Mouse (Mus musculus): ENCODE measurements around the gene Tusc2. TPM values are rescaled to one million over a fixed set of nuclear protein-coding genes. Genes with fewer than 3 reads are reported as not detected.
A peak's percentile ranks its signal among the peaks of the same experiment; 100 is the strongest.
"Not testable (repeated sequence)": the region's sequence is repeated elsewhere in the genome, so short reads cannot be mapped to it uniquely, and the experiment has no call there.

The Tusc2 gene
- polyA plus RNA-seq, 1 experiment from 2014 or later = 41.6 TPM

GRCm38 (mm10) chr9:107573774-107574173 lies 10.7 kb downstream of the Tusc2 start:
- H3K4me1 ChIP-seq (replicated peaks; ENCODE audit: control insufficient read depth, insufficient read depth, low read length) = peaks cover 13% of the 10 kb centered on the region
- not testable (repeated sequence) for H3K4me3 ChIP-seq (ENCODE audit: low read depth, low read length); ATAC-seq; H3K27ac ChIP-seq (ENCODE audit: low read depth, low read length); H3K9me3 ChIP-seq (ENCODE audit: control insufficient read depth); H3K27me3 ChIP-seq (replicated peaks; ENCODE audit: control insufficient read depth, insufficient read depth, low read length); H3K9ac ChIP-seq (ENCODE audit: low read depth, low read length); H3K4me2 ChIP-seq (replicated peaks; ENCODE audit: low read depth)
- TF ChIP-seq CTCF (IDR thresholded peaks at IDR 0.05; ENCODE audit: low read depth) = peak; percentile 42
- 81% methylated on average over 6 of the region's 6 CpGs for WGBS
- peaks cover 24% of the 10 kb centered on the region; the same call in 1 of the 2 replicates for H3K36me3 ChIP-seq (ENCODE audit: control insufficient read depth, insufficient read depth)

- Histone ChIP-seq H3K36me3 (ENCODE audit: control insufficient read depth, insufficient read depth) (peaks cover 24% of the 10 kb centered on the region; the same call in 1 of the 2 replicates), H3K4me2 (replicated peaks; ENCODE audit: low read depth) (peak overlapping the region; percentile 59; the same call in 1 of the 2 replicates), H3K9ac (ENCODE audit: low read depth, low read length) (no peak overlapping the region), H3K9me3 (ENCODE audit: control insufficient read depth) (no peaks in the 10 kb centered on the region), H3K4me1 (replicated peaks; ENCODE audit: control insufficient read depth, insufficient read depth, low read length) (peaks cover 11% of the 10 kb centered on the region), H3K27ac (ENCODE audit: low read depth, low read length) (peak overlapping the region; percentile 55), H3K4me3 (ENCODE audit: low read depth, low read length) (no peak overlapping the region), H3K27me3 (replicated peaks; ENCODE audit: control insufficient read depth, insufficient read depth, low read length) (no peaks in the 10 kb centered on the region)
- 43% methylated on average over 14 of the region's 14 CpGs for WGBS
- no peak for TF ChIP-seq CTCF (IDR thresholded peaks at IDR 0.05; ENCODE audit: low read depth)
- peak; percentile 77 for ATAC-seq
These were observed 12.7 kb downstream of the Tusc2 start for GRCm38 (mm10) chr9:107575579-107576356.

- TF ChIP-seq CTCF (IDR thresholded peaks at IDR 0.05; ENCODE audit: low read depth) = no peak
- ATAC-seq = peak; percentile 52
- Histone ChIP-seq H3K27ac (ENCODE audit: low read depth, low read length) (peak within 1 kb of the TSS; percentile 55), H3K4me3 (ENCODE audit: low read depth, low read length) (peak within 1 kb of the TSS; percentile 31), H3K4me2 (replicated peaks; ENCODE audit: low read depth) (peak within 1 kb of the TSS; percentile 59), H3K36me3 (ENCODE audit: control insufficient read depth, insufficient read depth) (peaks cover 19% of the 10 kb centered on the region; the same call in 1 of the 2 replicates), H3K9ac (ENCODE audit: low read depth, low read length) (peak within 1 kb of the TSS; percentile 8; the same call in 1 of the 2 replicates), H3K9me3 (ENCODE audit: control insufficient read depth) (no peaks in the 10 kb centered on the region), H3K27me3 (replicated peaks; ENCODE audit: control insufficient read depth, insufficient read depth, low read length) (no peaks in the 10 kb centered on the region), H3K4me1 (replicated peaks; ENCODE audit: control insufficient read depth, insufficient read depth, low read length) (peaks cover 9% of the 10 kb centered on the region)
- WGBS = 9% methylated on average over 16 of the region's 16 CpGs
These were observed 13.5 kb downstream of the Tusc2 start, which contains the start of gene Hyal1 for GRCm38 (mm10) chr9:107576357-107577107. TSS of gene Hyal1 (plus strand) at chr9:107576927.

- Histone ChIP-seq H3K36me3 (ENCODE audit: control insufficient read depth, insufficient read depth) (peaks cover 10% of the 10 kb centered on the region; the same call in 1 of the 2 replicates), H3K9me3 (ENCODE audit: control insufficient read depth) (no peaks in the 10 kb centered on the region), H3K27me3 (replicated peaks; ENCODE audit: control insufficient read depth, insufficient read depth, low read length) (no peaks in the 10 kb centered on the region), H3K27ac (ENCODE audit: low read depth, low read length) (no peak overlapping the region; the same call in 1 of the 2 replicates), H3K4me3 (ENCODE audit: low read depth, low read length) (no peak overlapping the region), H3K9ac (ENCODE audit: low read depth, low read length) (no peak overlapping the region), H3K4me2 (replicated peaks; ENCODE audit: low read depth) (no peak overlapping the region; the same call in 1 of the 2 replicates), H3K4me1 (replicated peaks; ENCODE audit: control insufficient read depth, insufficient read depth, low read length) (0 out of 2 replicates have a peak, but pooled peaks cover 5% of the 10 kb centered on the region)
- TF ChIP-seq CTCF (IDR thresholded peaks at IDR 0.05; ENCODE audit: low read depth) = no peak
- 90% methylated on average over 10 of the region's 10 CpGs for WGBS
- ATAC-seq = no peak
These were observed 14.8 kb downstream of the Tusc2 start for GRCm38 (mm10) chr9:107577871-107578270.

- Histone ChIP-seq H3K27ac (ENCODE audit: low read depth, low read length) (no peak within 1 kb of the TSS; the same call in 1 of the 2 replicates), H3K4me2 (replicated peaks; ENCODE audit: low read depth) (peak within 1 kb of the TSS; percentile 91; the same call in 1 of the 2 replicates), H3K9me3 (ENCODE audit: control insufficient read depth) (no peaks in the 10 kb centered on the region), H3K4me3 (ENCODE audit: low read depth, low read length) (no peak within 1 kb of the TSS), H3K27me3 (replicated peaks; ENCODE audit: control insufficient read depth, insufficient read depth, low read length) (no peaks in the 10 kb centered on the region), H3K4me1 (replicated peaks; ENCODE audit: control insufficient read depth, insufficient read depth, low read length) (0 out of 2 replicates have a peak, but pooled peaks cover 5% of the 10 kb centered on the region), H3K36me3 (ENCODE audit: control insufficient read depth, insufficient read depth) (peaks cover 13% of the 10 kb centered on the region), H3K9ac (ENCODE audit: low read depth, low read length) (no peak within 1 kb of the TSS)
- WGBS = 72% methylated on average over 3 of the region's 3 CpGs
- TF ChIP-seq CTCF (IDR thresholded peaks at IDR 0.05; ENCODE audit: low read depth) = no peak
- no peak for ATAC-seq
These were observed 15.5 kb downstream of the Tusc2 start, which contains the start of gene Naa80 for GRCm38 (mm10) chr9:107578587-107578986. TSS of gene Naa80 (plus strand) at chr9:107578887.

Data from intestine, postnatal 0 days (tissue).